Mouse (Mus musculus) heart, postnatal 25 days (tissue): Measurements from ENCODE around the gene Ndfip2. TPM values are rescaled to one million over a fixed set of nuclear protein-coding genes. Genes with fewer than 3 reads are reported as not detected.

ENCODE experiments used
- DNase-seq: peaks from one replicate; pipeline ENCODE4 v3.0.0; 2022; ENCODE audit warnings: low spot score
- intact Hi-C: fragments of 180-260 bp; cut with DNase I; formaldehyde crosslinking; loops from one replicate; pipeline ENCODE4 v1.15.1; 2025
- total RNA-seq, 2 experiments: library from RNA; stranded (reverse); gene quantifications; 2 replicates each; pipeline ENCODE4 v1.2.3; 2021

The Ndfip2 gene
- total RNA-seq, 2 experiments from 2014 or later: 19.3 to 19.7 TPM

DNA sequence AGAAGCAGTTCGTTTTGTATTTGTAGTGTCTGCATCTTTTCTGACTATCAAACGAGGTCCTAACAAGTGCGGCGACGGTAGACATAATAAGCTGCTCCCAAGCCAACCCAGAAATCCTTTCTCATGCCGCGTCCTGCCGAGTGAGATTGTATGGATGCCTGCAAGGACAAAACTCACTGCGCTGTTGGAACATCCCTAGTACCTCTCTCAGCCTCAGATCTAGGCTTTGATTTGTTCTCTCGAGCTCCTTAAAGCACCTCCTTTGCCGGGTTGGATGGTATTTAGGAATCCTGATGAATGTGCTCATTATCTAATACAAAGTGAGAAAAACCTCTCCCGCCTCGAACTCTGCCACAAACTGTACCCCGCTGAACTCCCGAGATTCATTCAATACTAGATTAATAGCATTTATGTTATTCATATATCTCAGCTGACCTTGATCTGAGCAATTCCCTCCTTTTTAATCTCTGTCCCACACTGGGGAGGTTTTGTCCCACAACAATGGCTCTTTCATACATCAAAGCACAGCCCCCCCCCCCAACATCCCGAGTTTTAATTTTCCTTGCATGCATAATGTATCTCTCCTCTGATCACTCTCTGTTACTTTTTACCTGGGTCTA lies 75.2 kb downstream of the Ndfip2 start:
- intact Hi-C loops: no loop called here

DNA sequence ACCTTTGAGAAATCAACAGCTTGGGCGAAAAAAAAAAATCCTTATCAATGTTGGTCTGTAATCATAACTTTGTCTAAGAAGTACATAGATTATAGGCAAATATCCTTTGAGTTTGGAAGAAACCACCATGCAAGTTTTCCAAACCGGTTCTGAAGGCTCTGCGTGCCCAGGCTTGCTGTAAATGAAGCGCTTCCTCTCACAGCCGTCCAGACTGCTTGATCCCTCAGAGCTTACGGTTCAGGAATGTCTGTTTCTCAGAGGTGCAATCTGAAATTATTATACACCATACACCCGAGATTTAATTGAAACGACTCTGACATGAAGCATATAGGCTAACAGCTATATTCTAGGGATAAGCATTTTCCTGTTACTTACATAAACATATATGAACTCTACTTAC lies 83.4 kb downstream of the Ndfip2 start:
- intact Hi-C loops: no loop called here

More for the DNA sequence above, 75.2 kb downstream of the Ndfip2 start:
- no peak for DNase-seq

DNA sequence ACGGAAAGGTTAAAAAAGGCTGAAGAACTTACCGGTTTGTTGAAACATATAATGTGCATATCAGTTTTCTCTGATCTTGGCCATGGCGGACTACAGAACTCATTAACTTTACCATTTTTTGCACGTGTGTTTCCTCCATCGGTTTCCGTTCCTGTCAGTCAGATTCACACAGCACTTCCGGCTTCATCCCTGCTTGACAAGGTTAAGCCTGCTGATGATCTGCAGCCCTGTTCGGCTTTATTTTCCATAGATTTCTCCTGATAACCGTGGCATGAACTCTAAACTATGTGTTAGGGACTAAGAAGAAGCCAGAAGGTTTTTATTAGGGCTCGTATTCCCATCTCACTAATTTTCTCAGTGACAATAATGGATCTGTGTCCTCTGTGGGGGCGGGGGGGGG lies 95.7 kb downstream of the Ndfip2 start:
- no peak for DNase-seq
- intact Hi-C loops: no loop called here

More for the DNA sequence above, 83.4 kb downstream of the Ndfip2 start:
- DNase-seq: no peak

Other genes with a start within 250 kb of the Ndfip2 start
- 10 to 100 TPM; 21.4 to 21.6 TPM for gene Rbm26, start 81.2 kb upstream of the Ndfip2 start, total RNA-seq